Mouse (Mus musculus) liver, adult 2 months (tissue): ENCODE measurements around the gene Aox2. TPM values are rescaled to one million over a fixed set of nuclear protein-coding genes. Genes with fewer than 3 reads are reported as not detected.

ENCODE experiments used
- DNase-seq: peaks from one replicate; pipeline ENCODE4 v3.0.0-alpha.2; 2011; ENCODE audit warnings: low read depth, low spot score; ENCODE audit errors: extremely low read depth
- H3K27ac ChIP-seq: fragments of 200-500 bp; replicated peaks from 2 replicates; pipeline ENCODE4 v1.5.1; 2012; ENCODE audit warnings: low read depth, mild to moderate bottlenecking, control low read depth, inconsistent platforms, low read length; ENCODE audit not compliant: insufficient read depth
- H3K27me3 ChIP-seq: fragments of 200-500 bp; 2 replicates; pipeline ENCODE4 v1.6.1; 2012; ENCODE audit warnings: mild to moderate bottlenecking, moderate library complexity, low read length, inconsistent platforms; ENCODE audit not compliant: control insufficient read depth, insufficient read depth
- H3K36me3 ChIP-seq: fragments of 200-500 bp; 2 replicates; pipeline ENCODE4 v1.6.1; 2012; ENCODE audit warnings: low read length, inconsistent platforms; ENCODE audit not compliant: control insufficient read depth, insufficient read depth
- H3K4me1 ChIP-seq: fragments of 200-500 bp; 2 replicates; pipeline ENCODE4 v1.6.1; 2011; ENCODE audit warnings: low read length; ENCODE audit not compliant: control insufficient read depth, insufficient read depth
- H3K4me3 ChIP-seq: fragments of 200-500 bp; 2 replicates; pipeline ENCODE4 v1.5.1; 2011; ENCODE audit warnings: low read depth, mild to moderate bottlenecking, control low read depth, low read length, moderate library complexity; ENCODE audit not compliant: insufficient read depth
- H3K79me2 ChIP-seq: fragments of 200-500 bp; 2 replicates; pipeline ENCODE4 v1.6.1; 2012; ENCODE audit warnings: inconsistent platforms, mild to moderate bottlenecking, low read length, moderate library complexity; ENCODE audit not compliant: control insufficient read depth, insufficient read depth
- H3K9ac ChIP-seq: fragments of 200-500 bp; 2 replicates; pipeline ENCODE4 v1.6.1; 2012; ENCODE audit warnings: low read depth, mild to moderate bottlenecking, control low read depth, inconsistent platforms, low read length
- CTCF ChIP-seq: fragments of 200-500 bp; IDR thresholded peaks from 2 replicates; pipeline ENCODE4 v1.5.1; 2011; ENCODE audit warnings: low read depth, low read length, control low read depth
- POLR2A ChIP-seq: fragments of 200-500 bp; IDR thresholded peaks from 2 replicates; pipeline ENCODE4 v1.6.1; 2011; ENCODE audit warnings: low read length, control low read depth; ENCODE audit not compliant: insufficient read depth; ENCODE audit errors: extremely low read depth
- WGBS: fragments of 180-500 bp; shearing (Covaris S2); methylation state at CpG from one replicate; pipeline ENCODE4 v1.1.7; 2018; 5-methylcytosine and 5-hydroxymethylcytosine counted together
- polyA plus RNA-seq: library from polyadenylated mRNA; depleted of rRNA; stranded (reverse); fragments of >200 nt; gene quantifications from 2 replicates; pipeline ENCODE4 v1.2.3, GENCODE M21; 2012
- total RNA-seq: library from RNA; depleted of rRNA; stranded (reverse); fragments of >200 nt; gene quantifications from 2 replicates; pipeline ENCODE4 v1.2.3, GENCODE M21; 2014

Aox2 gene
- total and polyA plus RNA-seq, 2 experiments = under 0.01 TPM; not detected in 1

DNA sequence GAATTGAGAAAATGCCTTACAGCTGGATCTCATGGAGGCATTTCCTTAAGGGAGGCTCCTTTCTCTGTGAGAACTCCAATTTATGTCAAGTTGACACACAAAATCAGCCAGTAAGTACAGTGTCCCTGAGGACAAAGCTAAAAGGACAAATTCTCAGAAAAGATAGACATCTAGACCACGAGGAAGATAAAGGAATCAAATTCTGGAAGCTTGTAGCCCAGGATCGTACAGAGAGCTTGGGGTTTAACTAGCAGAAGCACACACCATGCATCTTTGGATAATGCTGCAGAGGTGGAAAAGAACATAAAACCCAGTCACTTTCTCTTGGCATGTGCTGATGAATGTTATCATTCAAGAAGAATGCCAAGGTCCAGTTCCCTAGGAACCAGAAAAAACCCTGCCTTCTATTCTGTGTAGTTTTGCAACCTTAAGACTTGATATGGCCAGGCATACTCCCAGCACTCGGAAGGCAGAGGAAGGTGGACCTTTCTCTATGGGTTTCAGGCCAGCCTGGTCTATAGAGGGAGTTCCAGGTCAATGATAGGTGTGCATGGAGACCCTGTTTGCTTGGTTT lies 97.5 kb downstream of the Aox2 start:
- Histone ChIP-seq H3K4me3 (no peak overlapping the region), H3K9ac (no peak overlapping the region), H3K27ac (no peak overlapping the region), H3K36me3 (no peaks in the 10 kb centered on the region), H3K4me1 (no peaks in the 10 kb centered on the region), H3K27me3 (no peaks in the 10 kb centered on the region), H3K79me2 (no peaks in the 10 kb centered on the region)
- no peak for DNase-seq
- TF ChIP-seq CTCF (no peak), POLR2A (no peak)
- 85% methylated on average over 3 of the region's 3 CpGs for WGBS

DNA sequence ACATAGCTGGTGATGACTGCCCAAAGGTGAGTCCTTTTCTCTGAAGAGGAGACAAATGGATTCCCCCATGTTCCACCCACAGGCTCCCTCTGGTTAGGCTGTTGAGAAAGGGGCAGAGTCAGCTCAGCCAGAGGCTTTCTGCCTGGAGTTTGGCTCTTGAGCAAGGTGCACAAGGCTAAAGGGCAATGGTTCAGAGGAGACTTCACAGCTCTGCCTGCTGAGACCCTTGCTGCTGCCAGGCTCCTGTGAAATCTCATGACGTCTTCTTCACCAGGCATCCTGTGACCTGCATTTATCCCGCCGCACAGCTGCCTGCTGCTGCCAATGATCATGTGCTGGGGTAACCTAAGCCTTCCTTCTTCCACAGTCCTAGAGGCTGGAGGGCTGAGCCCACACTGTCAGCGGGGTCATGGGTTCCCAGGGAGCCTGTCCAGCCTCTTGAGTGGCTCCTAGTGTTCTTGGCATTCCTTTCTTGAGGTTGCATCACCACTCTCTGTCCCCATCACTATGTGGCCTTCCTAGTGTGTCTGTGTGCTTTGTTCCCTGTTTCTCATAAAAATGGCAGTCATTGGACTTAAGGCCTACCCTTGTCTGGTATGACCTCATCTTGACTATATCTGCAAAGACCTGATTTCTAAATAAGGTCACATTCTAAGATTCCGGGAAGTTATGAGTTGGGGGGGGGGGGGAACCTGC lies 104.6 kb downstream of the Aox2 start:
- no peak overlapping the region for H3K4me3 ChIP-seq
- H3K79me2 ChIP-seq = no peaks in the 10 kb centered on the region
- peaks cover 5% of the 10 kb centered on the region for H3K4me1 ChIP-seq
- H3K36me3 ChIP-seq = no peaks in the 10 kb centered on the region
- TF ChIP-seq CTCF (no peak), POLR2A (no peak)
- H3K9ac ChIP-seq = no peak overlapping the region
- peak; percentile 66 for DNase-seq
- H3K27ac ChIP-seq = peak overlapping the region; percentile 41; the same call in 1 of the 2 replicates
- no peaks in the 10 kb centered on the region for H3K27me3 ChIP-seq
- WGBS = 53% methylated on average over 5 of the region's 5 CpGs

- H3K27ac ChIP-seq = peak overlapping the region; percentile 100
- DNase-seq = no peak
- H3K4me3 ChIP-seq = peak overlapping the region; percentile 96
- H3K79me2 ChIP-seq = peaks cover 9% of the 10 kb centered on the region; the same call in 1 of the 2 replicates
- no peaks in the 10 kb centered on the region for H3K27me3 ChIP-seq
- TF ChIP-seq CTCF = no peak
- no peak for TF ChIP-seq POLR2A
- peaks cover 15% of the 10 kb centered on the region for H3K36me3 ChIP-seq
- H3K4me1 ChIP-seq = peaks cover 5% of the 10 kb centered on the region
- 28% methylated on average over 19 of the region's 19 CpGs for WGBS
- H3K9ac ChIP-seq = peak overlapping the region; percentile 99
Observed at GRCm38 (mm10) chr1:58391421-58392267, 113.5 kb downstream of the Aox2 start.

GRCm38 (mm10) chr1:58392268-58392651 lies 114.1 kb downstream of the Aox2 start:
- Histone ChIP-seq H3K79me2 (peaks cover 9% of the 10 kb centered on the region; the same call in 1 of the 2 replicates), H3K27ac (peak overlapping the region; percentile 100), H3K4me3 (peak overlapping the region; percentile 96), H3K27me3 (no peaks in the 10 kb centered on the region), H3K36me3 (peaks cover 19% of the 10 kb centered on the region), H3K9ac (peak overlapping the region; percentile 99), H3K4me1 (peaks cover 5% of the 10 kb centered on the region)
- no peak for TF ChIP-seq POLR2A
- no peak for TF ChIP-seq CTCF
- WGBS = 2% methylated on average over 16 of the region's 16 CpGs
- DNase-seq = peak; percentile 50

- peaks cover 9% of the 10 kb centered on the region; the same call in 1 of the 2 replicates for H3K79me2 ChIP-seq
- peaks cover 5% of the 10 kb centered on the region for H3K4me1 ChIP-seq
- H3K27me3 ChIP-seq = no peaks in the 10 kb centered on the region
- peaks cover 23% of the 10 kb centered on the region for H3K36me3 ChIP-seq
- TF ChIP-seq CTCF = no peak
- TF ChIP-seq POLR2A = peak; percentile 85
- peak within 1 kb of the TSS; percentile 100 for H3K27ac ChIP-seq
- H3K4me3 ChIP-seq = peak within 1 kb of the TSS; percentile 96
- DNase-seq = peak; percentile 81
- WGBS = under 1% methylated on average over 56 of the region's 61 CpGs
- H3K9ac ChIP-seq = peak within 1 kb of the TSS; percentile 99
Observed at GRCm38 (mm10) chr1:58392652-58393283, 114.6 kb downstream of the Aox2 start, which contains the start of gene Bzw1. TSS of gene Bzw1 (plus strand) at chr1:58392898.
